Mouse (Mus musculus): ENCODE results near the gene Eif4g3. TPM values are rescaled to one million over a fixed set of nuclear protein-coding genes. Genes with fewer than 3 reads are reported as not detected.

Gene Eif4g3
- polyA plus RNA-seq, 1 experiment, result 382 TPM

GRCm38 (mm10) chr4:138061161-138061560 is 68.3 kb downstream of the Eif4g3 start:
- Histone ChIP-seq H3K4me3 (ENCODE audit: insufficient read depth, low read depth, low read length) (no peak overlapping the region), H3K27ac (ENCODE audit: insufficient read depth, low read depth, low read length) (no peak overlapping the region), H3K4me1 (ENCODE audit: control insufficient read depth, insufficient read depth, low read length) (peaks cover 7% of the 10 kb centered on the region; the same call in 1 of the 2 replicates)
- TF ChIP-seq POLR2A (IDR thresholded peaks at IDR 0.05; ENCODE audit: insufficient read depth, low read depth, low read length) (no peak), CTCF (IDR thresholded peaks at IDR 0.05; ENCODE audit: insufficient read depth, low read depth, low read length) (no peak)
- WGBS, result 60% methylated on average over 4 of the region's 4 CpGs

GRCm38 (mm10) chr4:138063372-138064265 is 70.8 kb downstream of the Eif4g3 start:
- no peak overlapping the region for H3K27ac ChIP-seq (ENCODE audit: insufficient read depth, low read depth, low read length)
- no peak overlapping the region for H3K4me3 ChIP-seq (ENCODE audit: insufficient read depth, low read depth, low read length)
- peaks cover 12% of the 10 kb centered on the region for H3K4me1 ChIP-seq (ENCODE audit: control insufficient read depth, insufficient read depth, low read length)
- TF ChIP-seq POLR2A (IDR thresholded peaks at IDR 0.05; ENCODE audit: insufficient read depth, low read depth, low read length) (no peak), CTCF (IDR thresholded peaks at IDR 0.05; ENCODE audit: insufficient read depth, low read depth, low read length) (no peak)
- WGBS, result 64% methylated on average over 7 of the region's 7 CpGs

DNA sequence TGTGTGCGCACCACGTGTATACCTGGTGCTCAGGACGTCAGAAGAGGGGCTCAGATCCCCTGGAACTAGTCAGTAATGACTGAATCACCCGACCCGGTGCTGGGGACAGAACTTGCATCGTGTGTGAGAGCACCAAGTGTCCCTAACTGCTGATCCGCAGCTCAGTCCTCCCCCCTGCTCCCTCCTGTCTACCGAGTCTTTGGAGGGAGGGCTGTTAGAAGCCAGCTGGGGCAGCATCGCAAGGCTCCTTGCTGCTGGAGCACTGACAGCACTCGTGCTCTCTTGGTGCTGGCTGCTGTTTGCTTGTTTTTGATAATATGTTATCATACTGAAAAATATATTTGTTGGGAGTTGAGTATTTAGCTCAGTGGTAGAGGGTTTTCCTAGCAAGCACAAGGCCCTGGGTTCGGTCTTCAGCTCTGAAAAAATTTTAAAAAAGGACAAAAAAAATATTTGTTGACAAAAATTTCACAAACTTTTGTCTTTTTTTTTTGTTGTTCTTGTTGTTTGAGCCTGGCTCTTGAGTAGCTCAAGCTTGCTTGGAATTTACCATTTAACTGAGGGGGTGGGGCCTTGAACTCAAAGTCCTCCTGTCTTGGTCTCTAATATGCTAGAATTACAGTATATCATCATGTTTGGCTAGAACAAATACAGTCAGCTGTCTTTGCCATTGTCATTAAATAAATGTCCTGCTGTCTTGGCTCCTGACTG is 72.2 kb downstream of the Eif4g3 start:
- Histone ChIP-seq H3K4me1 (ENCODE audit: control insufficient read depth, insufficient read depth, low read length) (peaks cover 12% of the 10 kb centered on the region), H3K27ac (ENCODE audit: insufficient read depth, low read depth, low read length) (no peak overlapping the region), H3K4me3 (ENCODE audit: insufficient read depth, low read depth, low read length) (no peak overlapping the region)
- 60% methylated on average over 11 of the region's 11 CpGs for WGBS
- TF ChIP-seq CTCF (IDR thresholded peaks at IDR 0.05; ENCODE audit: insufficient read depth, low read depth, low read length), result no peak

DNA sequence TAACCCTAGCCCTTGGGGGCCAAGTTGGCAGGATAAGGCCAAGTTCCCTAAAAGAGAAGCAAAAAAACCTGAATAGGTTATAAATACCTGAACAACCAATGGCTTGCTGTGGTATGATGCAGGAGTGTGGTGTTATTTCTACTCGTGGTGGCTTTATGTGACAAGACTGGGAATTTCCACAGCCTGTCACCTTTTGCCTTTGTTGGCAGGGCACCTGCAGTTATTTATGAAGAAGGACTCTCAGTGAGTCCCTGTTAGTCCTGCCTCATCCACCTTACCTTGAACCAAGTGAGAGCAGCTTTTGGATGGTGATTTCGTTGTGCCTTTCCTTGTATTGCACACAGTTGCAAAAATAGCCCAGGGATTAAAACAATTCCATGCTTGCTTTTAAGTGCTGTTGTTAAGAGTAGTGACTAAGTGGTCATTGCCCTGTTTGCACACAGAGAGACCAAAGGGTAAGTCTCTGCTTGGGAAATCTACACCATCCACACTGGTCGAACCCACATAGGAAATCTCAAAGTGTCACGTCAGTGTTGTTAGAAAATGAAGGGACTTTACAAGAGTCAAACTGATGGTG is 72.9 kb downstream of the Eif4g3 start:
- TF ChIP-seq POLR2A (IDR thresholded peaks at IDR 0.05; ENCODE audit: insufficient read depth, low read depth, low read length) (no peak), CTCF (IDR thresholded peaks at IDR 0.05; ENCODE audit: insufficient read depth, low read depth, low read length) (no peak)
- 72% methylated on average over 4 of the region's 4 CpGs for WGBS
- Histone ChIP-seq H3K4me1 (ENCODE audit: control insufficient read depth, insufficient read depth, low read length) (peaks cover 12% of the 10 kb centered on the region), H3K4me3 (ENCODE audit: insufficient read depth, low read depth, low read length) (no peak overlapping the region), H3K27ac (ENCODE audit: insufficient read depth, low read depth, low read length) (no peak overlapping the region)

- no peak for TF ChIP-seq POLR2A (IDR thresholded peaks at IDR 0.05; ENCODE audit: insufficient read depth, low read depth, low read length)
- no peak for TF ChIP-seq CTCF (IDR thresholded peaks at IDR 0.05; ENCODE audit: insufficient read depth, low read depth, low read length)
- WGBS, result 80% methylated on average over 7 of the region's 7 CpGs
- Histone ChIP-seq H3K4me1 (ENCODE audit: control insufficient read depth, insufficient read depth, low read length) (peaks cover 12% of the 10 kb centered on the region), H3K4me3 (ENCODE audit: insufficient read depth, low read depth, low read length) (no peak overlapping the region), H3K27ac (ENCODE audit: insufficient read depth, low read depth, low read length) (no peak overlapping the region)
Observed at GRCm38 (mm10) chr4:138066421-138066820, 73.6 kb downstream of the Eif4g3 start.

DNA sequence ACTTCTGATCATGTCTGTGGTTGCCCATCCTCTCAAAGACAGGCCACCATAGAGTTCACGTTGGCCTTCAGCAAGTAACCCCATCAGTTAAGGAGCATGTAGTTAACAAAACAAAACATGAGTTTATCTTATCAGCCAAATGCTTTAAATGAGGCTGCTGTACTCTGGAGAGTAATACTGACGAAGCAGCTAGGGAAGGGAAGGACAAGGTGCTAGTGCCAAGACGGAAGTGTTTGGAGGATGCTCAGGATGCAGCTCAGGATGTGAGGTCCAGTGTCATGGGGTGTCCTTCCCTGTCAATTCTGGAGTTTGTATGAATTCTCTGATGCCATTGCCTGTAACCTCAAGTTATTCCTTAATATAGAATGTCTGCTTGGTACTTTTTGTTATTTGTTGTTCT is 75.0 kb downstream of the Eif4g3 start:
- Histone ChIP-seq H3K4me1 (ENCODE audit: control insufficient read depth, insufficient read depth, low read length) (peaks cover 14% of the 10 kb centered on the region), H3K27ac (ENCODE audit: insufficient read depth, low read depth, low read length) (no peak overlapping the region), H3K4me3 (ENCODE audit: insufficient read depth, low read depth, low read length) (no peak overlapping the region)
- WGBS, result 81% methylated on average over 3 of the region's 3 CpGs
- TF ChIP-seq CTCF (IDR thresholded peaks at IDR 0.05; ENCODE audit: insufficient read depth, low read depth, low read length), result no peak
- no peak for TF ChIP-seq POLR2A (IDR thresholded peaks at IDR 0.05; ENCODE audit: insufficient read depth, low read depth, low read length)

- Histone ChIP-seq H3K4me1 (ENCODE audit: control insufficient read depth, insufficient read depth, low read length) (peaks cover 15% of the 10 kb centered on the region), H3K27ac (ENCODE audit: insufficient read depth, low read depth, low read length) (no peak overlapping the region), H3K4me3 (ENCODE audit: insufficient read depth, low read depth, low read length) (no peak overlapping the region)
- TF ChIP-seq CTCF (IDR thresholded peaks at IDR 0.05; ENCODE audit: insufficient read depth, low read depth, low read length) (no peak), POLR2A (IDR thresholded peaks at IDR 0.05; ENCODE audit: insufficient read depth, low read depth, low read length) (no peak)
- WGBS, result 40% methylated on average over 2 of the region's 2 CpGs
Observed at GRCm38 (mm10) chr4:138068598-138068997, 75.8 kb downstream of the Eif4g3 start.

DNA sequence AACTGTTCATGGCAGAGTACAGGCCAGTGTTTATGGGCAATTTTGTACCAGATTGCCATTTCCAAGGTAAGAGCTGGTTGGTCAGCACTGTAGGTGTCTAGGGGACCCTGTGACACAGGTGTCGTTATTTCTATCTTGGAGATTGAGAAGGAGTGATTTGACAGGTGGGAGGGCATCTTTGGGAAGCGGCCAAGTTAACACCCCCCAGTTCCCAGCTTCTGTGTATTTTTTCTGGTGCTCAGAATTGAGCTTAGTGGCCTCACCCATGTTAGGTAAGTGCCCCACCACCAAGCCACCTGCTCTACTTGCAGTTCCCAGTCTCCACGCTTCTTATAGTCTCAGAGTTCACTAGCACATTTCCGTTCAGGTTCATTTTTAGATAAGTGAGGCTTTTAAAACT is 76.5 kb downstream of the Eif4g3 start:
- 94% methylated on average over 4 of the region's 4 CpGs for WGBS
- Histone ChIP-seq H3K27ac (ENCODE audit: insufficient read depth, low read depth, low read length) (no peak overlapping the region), H3K4me1 (ENCODE audit: control insufficient read depth, insufficient read depth, low read length) (peaks cover 14% of the 10 kb centered on the region), H3K4me3 (ENCODE audit: insufficient read depth, low read depth, low read length) (no peak overlapping the region)
- no peak for TF ChIP-seq CTCF (IDR thresholded peaks at IDR 0.05; ENCODE audit: insufficient read depth, low read depth, low read length)
- TF ChIP-seq POLR2A (IDR thresholded peaks at IDR 0.05; ENCODE audit: insufficient read depth, low read depth, low read length), result no peak

DNA sequence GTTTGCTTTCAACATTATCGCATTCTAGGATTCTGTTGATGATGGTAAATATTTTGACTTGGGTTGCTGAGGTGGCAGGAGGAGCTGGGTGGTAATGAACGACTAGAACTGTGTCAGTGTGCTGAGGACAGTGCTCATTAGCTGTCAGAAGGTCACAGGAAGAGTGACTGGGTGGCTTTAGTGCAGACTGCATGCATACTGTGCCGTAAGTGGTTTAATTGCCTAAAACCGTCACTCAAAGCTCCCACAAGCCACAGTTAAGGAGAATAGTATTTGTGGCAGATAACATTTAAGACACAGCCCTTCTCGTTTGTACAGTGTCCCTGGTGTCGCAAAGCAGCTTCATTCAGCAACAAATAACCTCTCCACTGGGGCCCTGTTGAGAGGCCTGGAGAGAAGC is 78.7 kb downstream of the Eif4g3 start:
- Histone ChIP-seq H3K27ac (ENCODE audit: insufficient read depth, low read depth, low read length) (no peak overlapping the region), H3K4me3 (ENCODE audit: insufficient read depth, low read depth, low read length) (no peak overlapping the region), H3K4me1 (ENCODE audit: control insufficient read depth, insufficient read depth, low read length) (peaks cover 9% of the 10 kb centered on the region)
- no peak for TF ChIP-seq CTCF (IDR thresholded peaks at IDR 0.05; ENCODE audit: insufficient read depth, low read depth, low read length)
- TF ChIP-seq POLR2A (IDR thresholded peaks at IDR 0.05; ENCODE audit: insufficient read depth, low read depth, low read length), result no peak
- 27% methylated on average over 6 of the region's 6 CpGs for WGBS
